Mouse (Mus musculus): ENCODE measurements around the gene Btbd1.

The Btbd1 gene

DNA sequence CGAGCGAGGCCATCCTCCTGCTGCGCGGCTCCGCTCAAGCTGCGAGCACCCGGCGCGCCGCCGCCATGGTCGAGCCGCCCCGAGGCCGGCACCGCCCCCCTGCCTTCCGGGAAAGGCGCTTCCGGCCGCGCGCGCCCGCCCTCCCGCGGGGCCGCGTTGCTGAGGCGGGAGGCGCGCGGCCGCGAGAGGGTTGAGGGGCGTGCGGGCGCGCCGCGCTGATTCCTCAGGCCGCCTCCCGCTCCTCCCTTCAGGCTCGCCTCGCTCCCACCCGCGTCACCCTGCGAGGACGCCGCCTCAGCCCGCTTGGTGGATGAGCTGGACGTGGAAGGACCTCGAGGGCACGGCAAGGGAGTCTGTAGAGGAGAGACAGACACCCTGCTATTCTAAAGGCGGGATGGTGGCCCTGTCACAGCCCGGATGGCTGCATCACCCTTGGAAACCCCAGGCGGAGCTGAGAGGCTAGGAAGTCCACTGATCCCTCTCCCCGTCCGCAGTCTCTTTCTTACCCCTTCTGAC, at the start of gene Btbd1:
TSS of gene Btbd1 (minus strand) at position 53 of the 516 bp plus-strand sequence.
- DNase-seq: peak; percentile 100

DNA sequence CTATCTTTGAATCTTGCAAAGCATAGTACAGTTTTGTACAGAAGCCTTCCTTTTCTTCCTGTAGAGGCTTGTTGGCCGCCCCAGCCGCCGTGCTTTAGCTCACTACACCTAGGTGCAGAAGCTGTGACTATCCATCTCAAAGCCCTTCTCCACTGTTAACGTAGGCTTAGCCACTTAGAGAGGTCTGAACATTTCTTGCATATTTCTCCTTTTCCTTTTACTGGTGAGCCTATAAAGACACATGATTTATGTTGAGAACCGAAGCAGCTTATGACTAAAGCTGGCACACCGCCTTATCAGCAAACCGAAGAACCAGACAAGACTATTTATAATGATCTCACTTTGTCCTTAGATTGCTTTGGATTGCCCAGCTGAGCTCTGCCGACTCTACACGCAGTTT, 46.1 kb upstream of the Btbd1 start:
- peak; percentile 54 for DNase-seq

DNA sequence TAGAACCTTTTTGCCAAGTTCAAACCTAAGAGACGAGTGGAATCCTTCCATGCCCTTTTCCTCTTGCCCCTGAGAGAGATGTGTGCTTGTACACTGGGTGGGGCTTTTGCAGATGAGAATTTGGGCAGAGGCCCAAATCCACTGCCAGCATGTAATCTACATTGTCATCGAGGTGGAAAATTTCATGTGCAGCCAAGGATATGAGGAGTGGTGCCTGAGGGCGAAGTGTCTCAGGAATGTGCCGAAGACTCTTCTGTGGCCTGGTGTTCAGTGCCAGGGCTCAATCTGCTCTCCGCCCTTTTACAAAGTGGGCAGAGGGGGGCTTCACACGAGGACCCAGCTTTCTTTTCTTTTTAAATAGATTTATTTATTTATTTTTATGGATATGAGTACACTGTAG, 45.4 kb upstream of the Btbd1 start:
- peak; percentile 85 for DNase-seq

DNA sequence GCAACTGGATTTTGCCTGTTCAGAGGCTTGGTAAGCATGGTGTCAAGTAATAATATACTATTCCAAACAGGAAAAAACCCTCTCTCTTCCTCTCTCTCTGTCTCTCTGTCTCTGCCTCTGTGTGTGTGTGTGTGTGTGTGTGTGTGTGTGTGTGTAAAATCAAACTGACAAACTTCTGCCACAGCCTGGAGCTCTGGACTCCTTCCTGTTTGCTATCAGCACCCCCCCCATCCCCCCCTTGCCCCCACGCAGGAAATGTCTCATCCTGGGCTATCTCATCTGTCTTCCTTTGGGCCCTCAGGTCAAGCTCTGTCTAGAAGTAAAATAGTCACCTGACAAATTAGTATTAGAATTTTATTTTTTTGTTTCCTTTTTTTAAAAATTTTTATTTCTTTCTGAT, 44.6 kb upstream of the Btbd1 start:
- no peak for DNase-seq

DNA sequence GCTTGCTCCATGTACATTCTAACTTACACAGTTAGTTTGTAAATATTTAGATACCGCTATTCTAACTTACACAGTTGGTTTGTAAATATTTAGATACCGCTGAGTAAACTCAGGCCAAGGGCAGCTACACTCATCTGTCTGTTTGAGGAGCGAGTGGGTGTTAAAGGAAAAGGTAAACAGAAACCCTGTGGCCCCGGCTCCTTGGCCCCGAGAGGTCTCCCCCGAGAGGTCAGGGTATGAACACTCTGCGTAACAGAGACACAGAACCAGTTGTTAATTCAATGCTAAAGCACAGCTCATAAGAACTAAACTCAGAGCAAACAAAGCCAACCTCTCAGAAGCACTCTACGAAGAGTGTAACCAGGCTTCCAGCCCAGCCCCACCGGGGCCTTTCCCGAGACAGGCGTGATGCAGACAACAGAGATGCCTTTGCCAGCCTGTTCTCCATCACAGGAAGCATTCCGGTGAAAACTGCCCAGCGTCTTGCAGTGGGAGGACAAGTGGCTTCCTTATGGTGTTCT, 43.3 kb upstream of the Btbd1 start:
- DNase-seq: peak; percentile 54

DNA sequence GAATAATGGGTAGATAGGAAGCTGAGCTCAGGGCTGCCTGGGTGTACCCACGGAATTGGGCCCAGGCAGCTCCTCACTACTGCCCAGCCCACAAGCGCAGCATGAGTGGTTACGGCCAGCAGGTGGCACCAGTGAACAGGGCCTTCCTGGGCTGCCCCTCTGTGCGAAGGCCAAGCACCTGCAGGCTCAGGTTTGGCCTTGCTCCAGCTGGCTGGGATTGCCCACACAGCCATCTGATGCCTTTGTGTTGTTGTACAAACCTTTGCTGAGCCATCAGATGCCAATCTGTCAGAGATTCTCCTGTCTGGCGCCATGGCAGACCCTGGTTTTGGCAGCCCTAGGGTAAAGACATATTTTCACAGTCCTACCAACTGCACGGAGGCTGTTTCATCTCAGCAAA, 38.9 kb upstream of the Btbd1 start:
- DNase-seq: peak; percentile 96

DNA sequence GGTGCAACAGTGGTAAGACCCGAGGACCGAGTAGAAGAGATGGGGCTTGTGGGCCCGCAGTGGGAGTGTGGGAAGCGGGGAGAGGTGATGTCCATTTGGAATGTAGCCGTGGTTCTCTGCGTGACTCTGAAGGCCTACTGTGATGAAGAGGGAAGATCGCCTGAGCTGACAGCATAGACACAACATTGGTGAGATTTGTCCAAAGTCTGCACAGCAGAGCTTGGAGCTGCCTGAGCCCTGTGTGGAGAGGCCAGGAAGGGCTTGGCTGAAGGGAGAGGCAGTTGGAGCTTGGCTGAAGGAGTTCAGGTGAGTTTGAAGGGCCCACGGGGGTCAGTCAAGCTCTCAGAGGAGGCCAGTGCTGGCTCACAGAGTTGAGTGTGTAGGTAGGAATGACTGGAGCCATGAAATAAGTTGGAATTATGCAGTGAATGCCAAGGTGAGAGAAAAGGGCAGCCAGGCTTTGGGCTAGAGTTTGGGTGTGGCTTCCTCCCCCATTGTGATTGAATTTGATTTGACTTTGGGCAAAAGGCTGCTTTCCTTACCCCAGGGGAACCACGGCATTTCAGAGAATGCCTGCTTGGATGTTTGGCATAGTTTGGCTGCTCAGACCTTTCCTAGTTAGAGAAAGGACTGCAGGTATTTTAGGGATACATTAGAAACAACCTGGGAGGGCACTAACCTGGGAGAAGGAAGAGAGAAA, 38.1 kb upstream of the Btbd1 start:
- DNase-seq: peak; percentile 86

DNA sequence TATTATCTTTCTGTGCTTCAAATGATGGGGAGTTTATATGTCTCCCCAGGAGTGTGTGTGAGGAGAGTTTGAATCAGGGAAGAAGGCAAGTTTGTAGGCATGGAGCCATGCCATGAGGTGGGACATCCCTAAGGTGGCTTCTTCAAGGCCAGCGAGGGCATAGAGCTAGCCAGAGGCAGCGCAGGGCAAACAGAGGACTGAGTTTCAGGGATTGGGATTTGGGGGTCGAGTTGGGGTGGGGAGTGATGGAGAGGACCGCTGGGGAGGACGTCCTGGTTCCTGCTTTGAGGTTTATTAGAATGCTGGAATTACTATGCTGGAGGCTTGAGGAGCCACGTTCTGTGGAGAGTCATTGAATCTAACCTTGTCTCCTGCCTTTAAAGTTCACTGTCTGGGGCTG, 36.7 kb upstream of the Btbd1 start:
- peak; percentile 69 for DNase-seq

DNA sequence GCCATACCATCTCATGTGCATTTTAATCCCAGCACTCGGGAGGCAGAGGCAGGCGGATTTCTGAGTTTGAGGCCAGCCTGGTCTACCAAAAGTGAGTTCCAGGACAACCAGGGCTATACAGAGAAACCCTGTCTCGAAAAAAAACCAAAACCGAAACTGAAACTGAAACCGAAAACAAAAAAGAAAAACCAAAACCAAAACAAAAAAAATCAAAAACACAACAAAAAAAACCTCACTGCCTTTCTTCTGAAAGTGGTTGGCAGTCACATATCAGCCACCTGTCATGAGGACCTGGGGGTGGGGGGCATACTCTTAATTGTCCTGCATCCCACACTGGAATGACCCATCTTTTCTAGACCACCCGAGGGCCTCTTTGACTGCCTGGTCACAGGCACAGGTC, 35.3 kb upstream of the Btbd1 start:
- DNase-seq: no peak

DNA sequence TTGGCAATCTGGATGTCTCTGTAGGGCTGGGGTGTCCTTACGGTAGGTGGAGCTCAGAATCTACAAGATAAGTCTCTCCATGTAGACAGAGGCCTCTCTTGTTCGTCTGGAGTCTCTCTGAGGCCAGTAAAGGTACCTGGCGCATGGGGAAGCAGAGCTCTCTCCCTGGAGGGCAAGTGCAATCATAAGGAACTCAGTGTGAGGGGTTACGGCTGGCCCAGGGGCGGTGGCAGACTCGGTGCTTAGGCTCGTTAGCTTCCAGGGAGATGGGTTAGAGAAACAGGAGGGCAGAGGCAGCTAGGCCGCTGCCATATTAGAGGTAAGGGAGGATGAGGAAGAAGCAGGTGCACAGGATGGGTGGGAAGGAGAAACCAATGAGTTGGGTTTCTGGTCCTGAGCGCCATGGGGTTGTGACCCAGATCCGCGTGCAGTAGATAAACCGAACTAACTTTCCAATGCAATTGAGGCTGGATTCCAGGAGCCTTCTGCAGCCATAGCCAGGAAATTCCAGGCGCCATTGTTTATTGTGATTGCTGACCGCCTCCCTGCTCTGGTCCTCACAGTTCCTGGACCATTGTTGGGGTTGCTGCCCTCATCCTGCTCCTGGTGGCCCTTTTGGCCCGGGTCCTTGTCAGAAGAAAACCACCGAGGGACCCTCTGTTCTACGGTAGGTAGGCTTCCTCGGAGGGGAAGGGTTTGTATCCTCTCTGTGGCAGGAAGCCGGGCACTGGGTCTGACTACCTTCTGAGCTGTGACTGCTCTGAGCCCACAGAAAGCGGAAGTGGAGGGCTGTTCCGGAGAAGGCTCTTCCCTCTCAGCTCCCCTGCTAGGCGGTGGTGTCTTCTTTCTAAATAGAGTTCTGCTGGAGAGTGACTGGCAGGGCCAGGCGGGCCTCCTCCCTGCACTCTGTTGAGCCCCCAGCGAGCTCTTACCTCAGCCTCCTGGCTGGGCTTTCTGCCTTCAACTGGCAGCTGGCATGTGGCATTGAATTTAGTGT, 33.7 kb upstream of the Btbd1 start:
- peak; percentile 97 for DNase-seq

DNA sequence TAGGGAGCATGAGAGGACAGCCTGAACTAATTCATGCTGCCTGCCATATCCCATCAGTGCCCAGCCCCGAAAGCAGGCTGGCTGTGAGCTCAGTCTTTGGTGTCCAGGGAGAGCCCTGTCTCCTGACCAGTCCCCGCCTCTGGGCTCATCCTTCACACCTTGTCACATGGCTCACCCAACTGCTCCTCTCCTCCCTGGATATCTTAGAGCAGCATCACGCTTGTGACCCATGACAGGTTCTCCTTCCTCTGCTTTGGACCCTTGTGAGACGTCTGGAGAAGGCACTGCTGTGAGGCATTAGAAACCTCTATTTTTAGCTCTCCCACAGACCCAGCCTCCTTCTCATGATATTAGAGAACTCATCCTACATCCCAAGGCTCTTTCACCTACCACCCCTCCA, 32.7 kb upstream of the Btbd1 start:
- peak; percentile 86 for DNase-seq

DNA sequence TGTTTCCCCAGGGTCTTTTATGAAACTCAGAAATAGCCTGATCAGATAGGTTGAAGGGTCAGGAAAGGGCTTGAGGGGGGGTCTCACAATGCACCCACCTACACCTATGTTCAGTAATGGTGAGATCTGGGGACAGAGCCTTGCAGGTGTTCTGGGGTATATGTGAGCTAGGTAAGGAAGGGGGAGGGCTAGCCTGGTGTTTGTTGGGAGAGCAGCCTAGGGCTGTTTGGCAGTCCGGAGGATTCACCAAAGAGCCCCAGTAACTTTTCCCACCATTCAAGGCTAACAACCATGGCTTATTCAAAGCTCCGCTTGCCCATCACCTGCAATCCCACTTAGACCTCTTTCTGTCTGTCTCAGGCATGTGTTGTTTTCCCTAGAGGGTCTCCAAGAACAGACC, 32.2 kb upstream of the Btbd1 start:
- DNase-seq: peak; percentile 84

DNA sequence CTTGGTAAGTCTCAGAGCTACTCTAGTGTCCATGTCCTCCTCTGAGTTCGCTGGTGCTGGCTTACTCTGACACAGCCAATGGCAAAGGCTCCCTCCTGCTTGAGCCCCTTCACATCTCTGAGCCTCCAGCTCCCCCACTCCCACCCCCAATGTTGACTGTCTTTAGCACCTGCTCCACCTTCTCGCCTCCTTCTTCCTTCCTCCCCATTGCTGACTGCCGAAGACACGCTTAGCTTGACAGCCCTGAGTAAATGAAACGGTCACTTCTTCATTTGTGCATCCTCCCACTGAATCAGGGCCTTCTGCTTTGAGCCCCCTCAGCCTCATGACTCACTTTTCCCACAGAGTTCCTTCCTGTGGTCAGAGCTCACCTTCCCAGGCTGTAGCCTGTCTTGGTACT, 31.8 kb upstream of the Btbd1 start:
- peak; percentile 91 for DNase-seq

DNA sequence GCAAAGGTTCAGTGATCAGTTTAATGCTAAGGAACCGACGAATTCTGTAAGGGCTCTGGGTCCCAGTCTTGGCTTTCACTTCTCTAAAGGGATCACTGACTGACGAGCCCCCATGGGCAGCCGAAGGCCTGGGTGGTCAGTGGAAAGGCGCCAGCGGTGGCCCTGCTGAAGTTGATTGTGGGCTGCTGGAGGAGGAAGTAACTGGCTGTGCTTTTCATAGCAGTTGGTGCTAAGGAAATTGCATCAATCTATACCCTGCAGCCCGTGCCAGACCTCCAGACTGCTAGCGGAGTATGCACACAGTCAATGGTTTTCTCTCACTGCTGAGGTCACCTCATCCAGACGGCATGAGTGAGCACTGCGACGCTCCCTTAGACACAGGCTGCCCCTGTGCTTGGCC, 30.8 kb upstream of the Btbd1 start:
- peak; percentile 98 for DNase-seq

DNA sequence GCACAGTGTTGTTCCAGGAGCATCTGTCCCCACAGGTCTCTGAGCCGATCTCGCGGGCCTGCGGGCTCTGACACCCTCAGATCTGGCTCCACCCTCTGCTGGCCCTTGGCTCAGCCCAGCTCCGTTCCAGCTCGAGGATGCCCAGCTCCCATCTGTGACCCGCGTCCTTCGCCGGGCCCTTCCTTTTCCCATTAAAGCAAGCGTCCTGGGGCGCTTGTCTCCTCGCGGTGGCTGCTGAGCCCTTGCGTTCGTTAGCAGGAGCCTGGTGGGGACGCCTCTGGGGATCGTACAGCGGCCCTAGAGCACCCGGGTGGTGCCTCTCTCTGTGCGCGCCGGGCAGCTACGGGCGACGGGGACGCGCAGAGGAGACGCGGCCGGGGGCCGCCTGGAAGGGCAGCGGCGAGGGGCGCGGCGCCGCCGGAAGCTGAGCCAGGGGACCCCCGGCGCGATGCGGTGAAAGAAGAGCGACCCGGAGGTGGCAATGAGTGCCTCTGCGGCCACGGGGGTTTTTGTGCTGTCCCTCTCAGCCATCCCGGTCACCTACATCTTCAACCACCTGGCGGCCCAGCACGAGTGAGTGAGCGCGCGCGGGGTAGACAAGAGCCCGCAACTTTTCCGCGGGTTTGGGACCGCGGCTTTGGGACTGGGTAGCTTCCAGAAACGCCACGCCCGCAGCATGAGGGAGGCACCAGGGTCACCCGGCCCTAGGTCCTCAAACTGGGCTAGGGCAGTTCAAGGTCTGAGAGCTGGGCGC, 29.9 kb upstream of the Btbd1 start, which contains the start of gene Tm6sf1:
TSS of gene Tm6sf1 (plus strand) at position 34 of the 754 bp plus-strand sequence.
- DNase-seq: peak; percentile 97

DNA sequence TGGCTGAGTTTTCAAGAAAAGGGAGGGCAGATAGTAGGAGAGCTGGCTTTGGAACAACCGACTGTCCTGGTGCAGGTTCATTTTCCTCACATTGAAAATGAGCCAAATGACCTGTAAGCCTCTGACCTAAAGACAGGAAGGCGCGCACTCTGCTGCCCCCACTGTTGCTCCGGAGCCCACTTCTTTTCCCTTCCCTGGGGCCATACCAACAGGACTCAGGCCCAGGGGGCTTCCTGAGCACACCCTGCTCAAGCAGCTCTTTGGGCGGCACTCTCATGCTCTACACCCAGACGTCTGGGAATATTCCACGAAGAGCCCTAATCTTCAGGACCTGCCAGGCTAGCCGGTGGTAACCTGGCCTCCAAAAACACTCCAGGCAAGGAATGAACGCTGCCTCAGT, 29.0 kb upstream of the Btbd1 start:
- peak; percentile 88 for DNase-seq

DNA sequence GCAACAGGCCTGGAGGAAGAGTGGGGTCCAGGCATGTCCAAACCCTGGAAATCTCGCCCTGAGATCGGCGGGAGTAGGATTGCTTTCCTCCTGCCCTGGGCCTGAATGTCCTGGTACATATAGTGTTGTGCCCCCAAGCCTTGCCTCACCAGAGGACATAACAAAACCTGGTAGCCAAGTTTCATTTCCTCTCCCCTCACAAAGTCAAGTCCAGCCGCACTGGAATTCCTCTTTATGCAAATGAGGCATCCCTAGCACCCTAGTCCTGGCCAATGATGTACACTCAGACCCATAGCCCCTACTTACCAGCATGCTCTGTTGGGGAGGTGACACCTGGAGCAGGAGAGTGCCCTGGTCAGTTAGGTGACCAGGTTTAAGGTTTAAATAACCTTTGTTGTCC, 27.0 kb upstream of the Btbd1 start:
- DNase-seq: peak; percentile 94

DNA sequence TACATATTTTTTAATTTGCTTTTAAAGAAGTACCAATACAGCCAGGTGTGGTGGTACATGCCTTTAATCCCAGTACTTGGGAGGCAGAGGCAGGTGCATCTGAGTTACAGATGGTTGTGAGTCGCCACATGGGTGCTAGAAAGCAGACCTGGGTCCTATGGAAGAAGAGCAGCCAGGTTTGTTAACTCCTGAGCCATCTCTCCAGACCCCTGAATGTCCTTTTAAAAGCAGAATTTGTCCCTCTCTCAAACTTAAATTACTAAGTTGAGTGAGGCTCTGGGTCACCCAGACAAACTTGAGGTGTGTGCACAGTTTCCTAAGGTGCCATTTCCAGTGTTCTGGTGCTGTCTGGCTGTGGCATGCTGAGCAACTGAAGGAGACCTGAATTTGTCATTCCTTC, 26.5 kb upstream of the Btbd1 start, which contains the start of gene Gm10160:
TSS of gene Gm10160 (minus strand) at position 101 of the 400 bp plus-strand sequence.
- DNase-seq: no peak

DNA sequence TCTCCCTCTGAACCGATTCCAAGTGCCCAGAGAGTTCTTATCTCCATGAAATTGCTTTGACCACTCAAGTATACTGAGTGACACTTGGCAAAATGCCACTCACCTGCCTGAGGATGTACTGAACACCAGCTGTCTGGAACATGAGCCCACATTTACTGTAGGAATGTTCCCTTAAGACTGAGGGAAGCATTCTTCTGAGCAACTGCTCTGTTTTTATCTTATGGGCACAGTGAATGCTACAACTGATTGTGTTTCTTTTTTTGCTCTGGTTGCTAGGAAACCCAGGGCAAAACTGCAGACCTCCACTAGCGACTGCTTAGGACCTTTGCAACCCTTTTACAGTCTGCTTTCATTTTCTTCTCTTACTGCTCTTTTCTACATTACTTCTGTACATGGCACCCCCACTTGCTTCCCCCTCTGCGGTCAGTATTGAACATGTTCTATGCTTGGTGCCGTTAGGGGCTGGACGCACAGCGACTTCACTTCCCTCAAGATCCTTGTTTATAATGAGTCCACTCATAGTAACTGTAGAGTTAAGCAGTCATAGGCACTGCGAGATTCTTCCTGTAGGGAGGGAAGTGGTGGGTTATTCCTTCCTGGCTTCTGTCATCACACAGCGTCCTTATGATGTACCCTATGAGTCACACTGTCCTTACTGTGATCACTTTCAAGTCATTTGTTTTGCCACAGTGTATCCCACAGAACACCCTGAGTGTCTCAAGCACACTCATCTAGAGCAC, 25.5 kb upstream of the Btbd1 start:
- peak; percentile 95 for DNase-seq

DNA sequence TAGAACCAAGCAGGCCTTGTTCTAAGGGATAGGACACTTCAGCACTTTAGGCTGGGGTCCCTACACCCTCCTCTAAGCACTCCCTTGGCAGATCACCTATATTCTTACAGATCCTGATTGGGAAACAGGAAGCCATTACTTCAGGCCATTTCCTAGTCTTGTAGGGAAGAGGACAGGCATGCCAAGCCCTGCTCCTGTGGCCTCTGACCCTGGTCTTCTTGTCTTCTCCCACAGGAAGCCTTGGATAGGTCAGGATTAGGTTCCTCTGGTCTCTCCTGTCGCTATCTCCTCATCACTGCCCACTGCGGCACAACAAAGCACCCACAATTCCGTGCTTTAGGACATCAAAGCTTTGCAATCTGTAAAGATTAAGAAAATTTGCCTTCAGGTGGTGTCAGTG, 22.5 kb upstream of the Btbd1 start:
- DNase-seq: peak; percentile 87

DNA sequence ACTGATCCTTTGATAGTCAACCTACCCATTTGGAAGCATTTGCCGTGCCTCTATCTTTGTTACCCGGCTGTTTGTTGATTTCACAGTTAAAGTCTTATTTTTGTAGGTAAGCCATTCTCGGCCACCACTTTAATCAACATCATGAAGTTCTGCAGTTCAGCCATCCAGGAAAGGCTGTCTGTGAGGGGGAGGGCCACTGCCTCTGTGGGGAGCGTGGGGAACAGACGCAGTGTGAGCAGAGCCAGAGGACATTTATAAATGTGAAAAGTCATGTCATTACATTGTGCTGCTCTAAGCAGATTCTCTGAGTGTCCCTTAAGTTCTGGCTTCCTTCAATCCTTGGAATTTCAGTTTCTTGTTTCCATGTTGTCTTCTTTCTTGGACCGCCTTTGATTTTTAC, 20.9 kb upstream of the Btbd1 start:
- DNase-seq: peak; percentile 91

DNA sequence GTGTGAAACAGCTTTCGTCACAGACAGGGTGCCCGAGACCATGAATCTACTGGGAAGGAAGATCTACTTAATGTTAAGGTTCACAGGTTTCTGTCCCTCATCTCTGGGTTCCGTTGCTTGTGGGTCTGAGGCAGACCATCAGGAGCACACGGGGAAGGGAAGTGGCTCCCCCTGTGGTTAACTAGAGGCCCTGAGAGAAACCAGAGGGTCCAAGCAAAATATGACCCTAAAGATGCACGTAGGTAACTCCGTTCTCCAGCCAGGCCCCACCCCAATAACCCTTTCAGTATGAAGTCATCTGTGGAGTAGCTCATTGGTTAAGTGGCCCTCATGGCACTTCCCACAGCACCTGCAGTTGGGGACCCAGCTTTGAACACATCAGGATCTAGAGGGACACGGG, 20.4 kb upstream of the Btbd1 start:
- DNase-seq: peak; percentile 84
